Mouse (Mus musculus): ENCODE data around the gene Ldb2.

Ldb2 gene

GRCm38 (mm10) chr5:44586571-44586970 lies 212.9 kb downstream of the Ldb2 start:
- CTCF ChIA-PET, result no interaction called here
- POLR2A ChIA-PET, result no interaction called here

- ChIA-PET POLR2A (interaction anchor here in 1 of 4 experiments (0.6 kb wide), 1 partner anchor 13 kb away, joined by 3 read pairs; no protein-coding TSS in a partner anchor), CTCF (no interaction called here)
Measured at GRCm38 (mm10) chr5:44579899-44580459, 219.5 kb downstream of the Ldb2 start.

GRCm38 (mm10) chr5:44576682-44577349 lies 222.7 kb downstream of the Ldb2 start:
- CTCF ChIA-PET, result no interaction called here
- POLR2A ChIA-PET, result no interaction called here

- POLR2A ChIA-PET, result no interaction called here
- CTCF ChIA-PET, result no interaction called here
Measured at GRCm38 (mm10) chr5:44574681-44575080, 224.8 kb downstream of the Ldb2 start.

- ChIA-PET CTCF (interaction anchor here in 1 of 4 experiments (0.5 kb wide), 1 partner anchor 195 kb away, joined by 3 read pairs; no protein-coding TSS in a partner anchor), POLR2A (interaction anchor here in 1 of 4 experiments (0.6 kb wide), 1 partner anchor 349 kb away, joined by 5 read pairs; no protein-coding TSS in a partner anchor)
Measured at GRCm38 (mm10) chr5:44553765-44554352, 245.6 kb downstream of the Ldb2 start.

- ChIA-PET POLR2A (interaction anchor here in 1 of 4 experiments (0.6 kb wide), 1 partner anchor 349 kb away, joined by 5 read pairs; no protein-coding TSS in a partner anchor), CTCF (no interaction called here)
Measured at GRCm38 (mm10) chr5:44553155-44553554, 246.3 kb downstream of the Ldb2 start.

GRCm38 (mm10) chr5:44552121-44552520 lies 247.4 kb downstream of the Ldb2 start:
- POLR2A ChIA-PET, result no interaction called here

GRCm38 (mm10) chr5:44548468-44548867 lies 251.0 kb downstream of the Ldb2 start:
- CTCF ChIA-PET, result no interaction called here

More at GRCm38 (mm10) chr5:44552121-44552520, 247.4 kb downstream of the Ldb2 start:
- CTCF ChIA-PET, result no interaction called here

GRCm38 (mm10) chr5:44543472-44544132 lies 255.9 kb downstream of the Ldb2 start:
- ChIA-PET CTCF (no interaction called here), POLR2A (no interaction called here)

More at GRCm38 (mm10) chr5:44548468-44548867, 251.0 kb downstream of the Ldb2 start:
- POLR2A ChIA-PET, result no interaction called here

- ChIA-PET CTCF (no interaction called here), POLR2A (no interaction called here)
Measured at GRCm38 (mm10) chr5:44541748-44542147, 257.7 kb downstream of the Ldb2 start.

GRCm38 (mm10) chr5:44538687-44539086 lies 260.8 kb downstream of the Ldb2 start:
- POLR2A ChIA-PET, result interaction anchor here in 1 of 4 experiments (0.6 kb wide), 1 partner anchor 970 kb away, joined by 3 read pairs; no protein-coding TSS in a partner anchor
- CTCF ChIA-PET, result interaction anchor here in 1 of 4 experiments (0.6 kb wide), 1 partner anchor 892 kb away, joined by 5 read pairs; no protein-coding TSS in a partner anchor

- POLR2A ChIA-PET, result no interaction called here
- CTCF ChIA-PET, result no interaction called here
Measured at GRCm38 (mm10) chr5:44538000-44538395, 261.5 kb downstream of the Ldb2 start.

- POLR2A ChIA-PET, result no interaction called here
- CTCF ChIA-PET, result no interaction called here
Measured at GRCm38 (mm10) chr5:44537316-44537999, 262.0 kb downstream of the Ldb2 start.

GRCm38 (mm10) chr5:44529466-44529865 lies 270.0 kb downstream of the Ldb2 start:
- POLR2A ChIA-PET, result no interaction called here

GRCm38 (mm10) chr5:44529001-44529400 lies 270.5 kb downstream of the Ldb2 start:
- ChIA-PET POLR2A (no interaction called here), CTCF (no interaction called here)

More at GRCm38 (mm10) chr5:44529466-44529865, 270.0 kb downstream of the Ldb2 start:
- CTCF ChIA-PET, result interaction anchor here in 1 of 4 experiments (0.6 kb wide), 1 partner anchor 1448 kb away, joined by 3 read pairs; no protein-coding TSS in a partner anchor

GRCm38 (mm10) chr5:44505221-44505620 lies 294.3 kb downstream of the Ldb2 start:
- ChIA-PET CTCF (interaction anchor here in 1 of 4 experiments (0.6 kb wide), 1 partner anchor 149 kb away, joined by 3 read pairs; no protein-coding TSS in a partner anchor), POLR2A (no interaction called here)

GRCm38 (mm10) chr5:44504786-44505185 lies 294.7 kb downstream of the Ldb2 start:
- POLR2A ChIA-PET, result no interaction called here
- CTCF ChIA-PET, result no interaction called here

GRCm38 (mm10) chr5:44498229-44498628 lies 301.3 kb downstream of the Ldb2 start:
- ChIA-PET CTCF (no interaction called here), POLR2A (no interaction called here)

- CTCF ChIA-PET, result no interaction called here
Measured at GRCm38 (mm10) chr5:44496854-44497253, 302.6 kb downstream of the Ldb2 start.

GRCm38 (mm10) chr5:44495092-44495491 lies 304.4 kb downstream of the Ldb2 start:
- ChIA-PET POLR2A (no interaction called here), CTCF (no interaction called here)

More at GRCm38 (mm10) chr5:44496854-44497253, 302.6 kb downstream of the Ldb2 start:
- POLR2A ChIA-PET, result no interaction called here
